Mouse (Mus musculus) MEL (cell line): ENCODE data around the gene Lamc3. TPM values are rescaled to one million over a fixed set of nuclear protein-coding genes. Genes with fewer than 3 reads are reported as not detected.

Source experiments
- DNase-seq: peaks from one replicate; pipeline ENCODE4 v3.0.0; 2011; ENCODE audit warnings: low read depth, low spot score
- H3K27ac ChIP-seq: 2 replicates; pipeline ENCODE4 v1.5.1; 2012; ENCODE audit warnings: low read depth, mild to moderate bottlenecking, control low read depth, low read length, moderate library complexity; ENCODE audit not compliant: control insufficient read depth
- H3K27me3 ChIP-seq, 2 experiments: fragments of 150-350 bp in 1 of 2; sonication (generic) in 1 of 2; 2 replicates each; pipeline ENCODE4 v1.6.1; 2012; ENCODE audit warnings: low read length in 2 of 2, mild to moderate bottlenecking in 2 of 2, improper control_type of control experiment in 1 of 2, moderate library complexity in 1 of 2; ENCODE audit not compliant: insufficient read depth in 2 of 2, control insufficient read depth in 1 of 2
- H3K36me3 ChIP-seq, 2 experiments: 2 replicates each; pipeline ENCODE4 v1.6.1; 2012 to 2014; ENCODE audit warnings: low read length in 2 of 2, improper control_type of control experiment in 1 of 2, inconsistent platforms in 1 of 2, mild to moderate bottlenecking in 1 of 2; ENCODE audit not compliant: insufficient read depth in 2 of 2, control insufficient read depth in 1 of 2
- H3K4me1 ChIP-seq, 2 experiments: fragments of 150-350 bp in 1 of 2; sonication (generic) in 1 of 2; 2 replicates each; pipeline ENCODE4 v1.6.1; 2012; ENCODE audit warnings: low read length in 2 of 2, improper control_type of control experiment in 1 of 2, mild to moderate bottlenecking in 1 of 2; ENCODE audit not compliant: insufficient read depth in 2 of 2, control insufficient read depth in 1 of 2
- H3K4me3 ChIP-seq, 2 experiments: fragments of 150-350 bp in 1 of 2; sonication (generic) in 1 of 2; 2 replicates each; pipeline ENCODE4 v1.5.1; 2012; ENCODE audit warnings: low read depth in 2 of 2, low read length in 2 of 2, mild to moderate bottlenecking in 2 of 2, moderate library complexity in 2 of 2, control low read depth in 1 of 2, improper control_type of control experiment in 1 of 2; ENCODE audit not compliant: control insufficient read depth in 1 of 2, insufficient read depth in 1 of 2
- H3K79me2 ChIP-seq: 2 replicates; pipeline ENCODE4 v1.6.1; 2012; ENCODE audit warnings: mild to moderate bottlenecking, low read length, moderate library complexity; ENCODE audit not compliant: control insufficient read depth, poor library complexity, insufficient read depth
- H3K9ac ChIP-seq: 2 replicates; pipeline ENCODE4 v1.6.1; 2012; ENCODE audit warnings: low read depth, mild to moderate bottlenecking, control low read depth, low read length, moderate library complexity; ENCODE audit not compliant: control insufficient read depth, poor library complexity, severe bottlenecking
- H3K9me3 ChIP-seq: fragments of 150-350 bp; sonication (generic); replicated peaks from 2 replicates; pipeline ENCODE4 v1.6.1; 2012; ENCODE audit warnings: mild to moderate bottlenecking, low read length, improper control_type of control experiment, moderate library complexity; ENCODE audit not compliant: insufficient read depth
- BHLHE40 ChIP-seq: IDR thresholded peaks from 2 replicates; pipeline ENCODE4 v1.6.1; 2012; ENCODE audit warnings: low read depth, mild to moderate bottlenecking, inconsistent platforms, low read length, improper control_type of control experiment, borderline replicate concordance
- CTCF ChIP-seq, 3 experiments: IDR thresholded peaks in 2 of 3; conservative IDR thresholded peaks in 1 of 3; 2 replicates each; pipeline ENCODE4 v1.5.1; 2011 to 2012; ENCODE audit warnings: low read length in 3 of 3, low read depth in 2 of 3, mild to moderate bottlenecking in 2 of 3, improper control_type of control experiment in 1 of 3, inconsistent platforms in 1 of 3, mixed read lengths in 1 of 3, moderate library complexity in 1 of 3; ENCODE audit not compliant: control insufficient read depth in 1 of 3, insufficient read depth in 1 of 3, poor library complexity in 1 of 3, severe bottlenecking in 1 of 3
- EP300 ChIP-seq, 2 experiments: IDR thresholded peaks; 2 replicates each; pipeline ENCODE4 v1.6.1; 2011; ENCODE audit warnings: improper control_type of control experiment in 2 of 2, low read length in 2 of 2, low read depth in 1 of 2, mild to moderate bottlenecking in 1 of 2
- KAT2A ChIP-seq: conservative IDR thresholded peaks from 2 replicates; pipeline ENCODE4 v1.6.1; 2012; ENCODE audit warnings: low read depth, low read length, improper control_type of control experiment, inconsistent platforms
- MAX ChIP-seq: IDR thresholded peaks from 2 replicates; pipeline ENCODE4 v1.6.1; 2011; ENCODE audit warnings: low read length, improper control_type of control experiment
- MXI1 ChIP-seq: IDR thresholded peaks from 2 replicates; pipeline ENCODE4 v1.6.1; 2011; ENCODE audit warnings: mild to moderate bottlenecking, low read depth, low read length, improper control_type of control experiment
- MYB ChIP-seq: IDR thresholded peaks from 2 replicates; pipeline ENCODE4 v1.6.1; 2011; ENCODE audit warnings: mild to moderate bottlenecking, low read depth, low read length, improper control_type of control experiment
- NRF1 ChIP-seq: IDR thresholded peaks from 2 replicates; pipeline ENCODE4 v1.6.1; 2014; ENCODE audit warnings: low read depth, mild to moderate bottlenecking, inconsistent platforms, low read length, improper control_type of control experiment, moderate library complexity; ENCODE audit not compliant: poor library complexity, insufficient read depth, severe bottlenecking
- RAD21 ChIP-seq: IDR thresholded peaks from 2 replicates; pipeline ENCODE4 v1.6.1; 2011; ENCODE audit warnings: mild to moderate bottlenecking, low read depth, low read length, improper control_type of control experiment
- RCOR1 ChIP-seq: IDR thresholded peaks from 2 replicates; pipeline ENCODE4 v1.6.1; 2012; ENCODE audit warnings: low read depth, mild to moderate bottlenecking, inconsistent platforms, low read length, improper control_type of control experiment
- SIN3A ChIP-seq: IDR thresholded peaks from 2 replicates; pipeline ENCODE4 v1.6.1; 2012; ENCODE audit warnings: low read length, improper control_type of control experiment, inconsistent platforms
- SMC3 ChIP-seq: IDR thresholded peaks from 2 replicates; pipeline ENCODE4 v1.6.1; 2011; ENCODE audit warnings: low read depth, low read length, improper control_type of control experiment
- TBP ChIP-seq: IDR thresholded peaks from 2 replicates; pipeline ENCODE4 v1.8.0; 2011; ENCODE audit warnings: low read depth, low read length, improper control_type of control experiment
- UBTF ChIP-seq: IDR thresholded peaks from 2 replicates; pipeline ENCODE4 v1.6.1; 2012; ENCODE audit warnings: low read depth, mild to moderate bottlenecking, inconsistent platforms, low read length, improper control_type of control experiment, moderate library complexity, borderline replicate concordance; ENCODE audit not compliant: insufficient read depth
- USF1 ChIP-seq: IDR thresholded peaks from 2 replicates; pipeline ENCODE4 v1.6.1; 2014; ENCODE audit warnings: low read depth, mild to moderate bottlenecking, inconsistent platforms, low read length, improper control_type of control experiment, moderate library complexity
- USF2 ChIP-seq, 2 experiments: IDR thresholded peaks; 2 replicates each; pipeline ENCODE4 v1.6.1; 2011 to 2012; ENCODE audit warnings: improper control_type of control experiment in 2 of 2, low read length in 2 of 2, borderline replicate concordance in 1 of 2, inconsistent platforms in 1 of 2, low read depth in 1 of 2, mild to moderate bottlenecking in 1 of 2; ENCODE audit not compliant: insufficient read depth in 1 of 2
- ZMIZ1 ChIP-seq: IDR thresholded peaks from 2 replicates; pipeline ENCODE4 v1.6.1; 2012; ENCODE audit warnings: low read depth, mild to moderate bottlenecking, inconsistent platforms, low read length, improper control_type of control experiment, moderate library complexity
- polyA plus RNA-seq, 2 experiments: library from polyadenylated mRNA; stranded (reverse) in 1 of 2; unstranded in 1 of 2; fragments of >175 nt in 1 of 2; fragments of >200 nt in 1 of 2; gene quantifications; 2 replicates each; pipeline versions ENCODE4 v1.2.1 to v1.2.4; 2012; ENCODE audit warnings: low replicate concordance in 2 of 2, low read depth in 1 of 2; ENCODE audit not compliant: insufficient read length in 2 of 2, insufficient read depth in 1 of 2, missing spikeins in 1 of 2
- total RNA-seq: library from RNA; depleted of rRNA; stranded (reverse); fragments of 300-350 nt; gene quantifications from 2 replicates; pipeline ENCODE4 v1.2.3, GENCODE M21; 2012

Lamc3 gene
- total and polyA plus RNA-seq, 3 experiments: not detected

DNA sequence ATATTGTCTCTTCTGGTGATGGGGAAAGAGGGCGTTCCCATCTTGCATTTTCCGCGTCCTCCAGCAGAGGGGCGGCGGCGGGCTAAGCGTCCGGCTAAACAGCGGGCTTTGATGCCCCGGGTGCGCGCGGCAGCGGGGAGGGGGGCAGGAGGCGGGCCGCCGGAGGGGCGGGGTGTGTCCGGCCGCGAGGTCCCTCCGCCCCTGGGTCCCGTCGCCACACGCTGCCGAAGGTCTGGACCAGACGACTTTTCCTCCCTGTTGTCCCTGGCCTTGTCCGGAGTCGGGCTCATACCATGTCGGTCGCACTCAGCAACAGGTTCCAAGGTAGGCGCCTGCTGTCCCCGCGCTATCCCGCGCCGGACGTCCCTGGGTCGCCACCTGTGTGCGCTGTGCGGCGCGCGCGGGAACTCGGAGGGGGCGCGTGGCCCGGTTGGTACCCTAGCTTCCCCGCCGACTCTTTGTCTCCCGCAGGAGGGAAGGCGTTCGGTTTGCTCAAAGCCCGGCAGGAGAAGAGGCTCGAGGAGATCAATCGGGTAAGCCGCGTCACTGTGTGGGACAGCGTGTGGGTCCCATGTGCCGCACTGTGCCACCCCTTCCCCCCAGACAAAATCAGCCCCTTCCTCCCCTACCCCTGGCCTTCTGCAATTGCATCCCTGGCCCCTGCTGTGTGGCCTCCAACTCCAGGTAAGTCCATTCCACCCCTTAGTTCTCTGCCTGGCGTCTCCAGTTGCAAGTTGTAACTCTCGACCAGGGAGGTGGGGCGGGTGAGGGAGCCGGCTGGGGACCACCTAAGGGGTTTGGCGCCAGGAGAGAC lies 63.2 kb downstream of the Lamc3 start, which contains the start of gene Aif1l:
Gene Aif1l (plus strand): TSS at position 82 of the 814 bp plus-strand sequence.
- TF ChIP-seq SMC3 (no peak), CTCF (IDR thresholded peaks at IDR 0.05 in 2 of 3, conservative IDR thresholded peaks at IDR 0.05 in 1 of 3; ENCODE audit: control insufficient read depth in 1 of 3, insufficient read depth in 1 of 3, low read depth in 2 of 3, low read length in 3 of 3, poor library complexity in 1 of 3, severe bottlenecking in 1 of 3) (peak in 1 of 3 experiments; percentile 15; a peak in 1 of 6 replicates), RAD21 (no peak), MAX (no peak), KAT2A (no peak), UBTF (no peak)
- Histone ChIP-seq H3K9ac (no peak within 1 kb of the TSS), H3K27me3 (peaks cover 7 to 12% of the 10 kb centered on the region in 2 experiments), H3K36me3 (no peaks in the 10 kb centered on the region), H3K9me3 (no peaks in the 10 kb centered on the region), H3K79me2 (no peaks in the 10 kb centered on the region), H3K27ac (no peak within 1 kb of the TSS), H3K4me3 (peak within 1 kb of the TSS in 1 of 2 experiments; percentile 13; a peak in 1 of 4 replicates), H3K4me1 (no peaks in the 10 kb centered on the region)
- peak; percentile 17 for DNase-seq

- no peak for DNase-seq
- TF ChIP-seq EP300 (IDR thresholded peaks at IDR 0.05; ENCODE audit: low read depth in 1 of 2, low read length in 2 of 2): no peak
- TF ChIP-seq MAX: no peak
- TF ChIP-seq USF2 (IDR thresholded peaks at IDR 0.05; ENCODE audit: borderline replicate concordance in 1 of 2, insufficient read depth in 1 of 2, low read depth in 1 of 2, low read length in 2 of 2): no peak
- TF ChIP-seq SMC3: no peak
- TF ChIP-seq SIN3A: no peak
- no peak for TF ChIP-seq ZMIZ1
- no peak for TF ChIP-seq RAD21
- TF ChIP-seq USF1: no peak
- TF ChIP-seq RCOR1: no peak
- TF ChIP-seq NRF1: no peak
- TF ChIP-seq KAT2A: no peak
- TF ChIP-seq BHLHE40: no peak
- TF ChIP-seq MXI1: no peak
- TF ChIP-seq TBP: no peak
- TF ChIP-seq MYB: no peak
- no peak for TF ChIP-seq UBTF
- Histone ChIP-seq H3K9me3 (no peaks in the 10 kb centered on the region), H3K4me3 (no peak overlapping the region), H3K27ac (no peak overlapping the region), H3K79me2 (no peaks in the 10 kb centered on the region), H3K9ac (no peak overlapping the region), H3K36me3 (no peaks in the 10 kb centered on the region), H3K27me3 (peaks cover 7 to 12% of the 10 kb centered on the region in 2 experiments), H3K4me1 (no peaks in the 10 kb centered on the region)
Observed at GRCm38 (mm10) chr2:31950966-31951365, 63.9 kb downstream of the Lamc3 start.
